Mouse (Mus musculus): Measurements from ENCODE around the gene Depp1.

Depp1 gene

GRCm38 (mm10) chr6:116679563-116680288 lies 29.3 kb downstream of the Depp1 start:
- no peak for DNase-seq (ENCODE audit: low spot score in 2 of 2)

- no peak for DNase-seq (ENCODE audit: low spot score in 2 of 2)
Measured at GRCm38 (mm10) chr6:116682317-116682716, 31.9 kb downstream of the Depp1 start.

GRCm38 (mm10) chr6:116693639-116694038 lies 43.2 kb downstream of the Depp1 start:
- no peak for DNase-seq (ENCODE audit: low spot score in 2 of 2)

- no peak for DNase-seq (ENCODE audit: low spot score in 2 of 2)
Measured at GRCm38 (mm10) chr6:116694346-116694745, 43.9 kb downstream of the Depp1 start.

- DNase-seq (ENCODE audit: low spot score in 2 of 2), result no peak
Measured at GRCm38 (mm10) chr6:116697413-116697812, 47.0 kb downstream of the Depp1 start.

GRCm38 (mm10) chr6:116697896-116698425 lies 47.6 kb downstream of the Depp1 start:
- no peak for DNase-seq (ENCODE audit: low spot score in 2 of 2)

GRCm38 (mm10) chr6:116700821-116701220 lies 50.4 kb downstream of the Depp1 start:
- DNase-seq (ENCODE audit: low spot score in 2 of 2), result no peak
